Mouse (Mus musculus) left cerebral cortex, postnatal 14 days (tissue): ENCODE measurements around the gene Cirbp. TPM values are rescaled to one million over a fixed set of nuclear protein-coding genes. Genes with fewer than 3 reads are reported as not detected.
"Not testable (repeated sequence)": the region's sequence is repeated elsewhere in the genome, so short reads cannot be mapped to it uniquely, and the experiment has no call there.

Source experiments
- DNase-seq, 2 experiments: peaks; one replicate each; pipeline ENCODE4 v3.0.0; 2021 to 2022; ENCODE audit warnings: low spot score in 2 of 2, mixed read lengths in 1 of 2
- intact Hi-C: fragments of 180-260 bp; cut with DNase I; formaldehyde crosslinking; loops from one replicate; pipeline ENCODE4 v1.15.1; 2025
- total RNA-seq, 2 experiments: library from RNA; stranded (reverse); gene quantifications; 2 replicates each; pipeline ENCODE4 v1.2.3; 2021

Cirbp gene
- total RNA-seq, 2 experiments from 2014 or later = 95.6 to 111 TPM

DNA sequence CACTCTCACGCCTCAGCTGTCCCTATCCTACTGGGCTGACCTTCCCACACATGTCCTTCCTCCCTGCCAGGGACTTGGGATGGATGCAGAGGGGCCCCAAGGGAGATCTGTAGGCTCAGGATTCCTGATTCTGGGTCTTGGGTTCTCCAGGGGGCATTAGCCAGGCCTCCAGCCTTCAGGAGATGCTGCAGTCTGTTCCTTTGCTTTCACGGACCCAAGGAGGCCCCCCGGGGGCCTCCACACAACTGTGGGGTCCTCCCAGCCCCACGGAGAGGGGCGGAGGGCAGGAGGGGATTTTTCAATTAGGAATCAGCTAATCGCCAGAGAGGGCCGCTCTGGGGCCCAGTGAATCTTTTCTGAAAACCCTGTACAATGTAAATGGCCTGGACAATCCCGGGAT, 28.7 kb downstream of the Cirbp start:
- intact Hi-C loops = no loop called here
- no peak for DNase-seq

GRCm38 (mm10) chr10:80196167-80196566, 30.4 kb downstream of the Cirbp start:
- intact Hi-C loops = loop anchor here (5.0 kb wide), 1 partner anchor 51 kb away; the partner anchor contains the start of gene Ndufs7
- no peak for DNase-seq

GRCm38 (mm10) chr10:80196778-80197581, 31.2 kb downstream of the Cirbp start:
- intact Hi-C loops = loop anchor here (5.0 kb wide), 1 partner anchor 50 kb away; the partner anchor contains the start of gene Ndufs7

GRCm38 (mm10) chr10:80199440-80200008, 33.7 kb downstream of the Cirbp start:
- DNase-seq = peak; percentile 76 to 83
- intact Hi-C loops = loop anchor here (5.0 kb wide), 1 partner anchor 48 kb away; the partner anchor contains the start of gene Ndufs7

More at GRCm38 (mm10) chr10:80196778-80197581, 31.2 kb downstream of the Cirbp start:
- DNase-seq = no peak

GRCm38 (mm10) chr10:80200485-80200884, 34.7 kb downstream of the Cirbp start:
- DNase-seq = no peak
- intact Hi-C loops = no loop called here

- DNase-seq = no peak
- intact Hi-C loops = no loop called here
Measured at GRCm38 (mm10) chr10:80204055-80204454, 38.3 kb downstream of the Cirbp start.

DNA sequence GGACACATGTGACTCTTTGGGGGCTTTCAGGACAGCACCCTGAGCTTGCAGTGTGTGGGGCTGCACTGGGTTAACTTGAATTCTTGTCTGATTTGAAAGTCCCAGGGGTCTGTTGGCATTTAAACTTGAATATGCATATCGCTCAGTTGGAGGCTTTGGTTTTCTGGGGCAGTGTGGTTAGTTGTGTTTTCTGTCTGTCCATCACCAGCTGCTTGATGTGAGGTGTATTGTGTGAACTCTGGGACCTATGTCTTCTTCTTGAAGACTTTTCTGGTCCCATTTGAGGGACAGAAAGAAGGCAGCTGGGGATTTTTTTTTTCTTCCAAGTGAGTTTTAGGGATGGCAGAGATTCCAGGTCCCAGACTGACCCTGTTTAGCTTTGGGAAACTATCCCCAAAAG, 41.4 kb downstream of the Cirbp start:
- no peak for DNase-seq
- intact Hi-C loops = no loop called here

- DNase-seq = no peak
- intact Hi-C loops = no loop called here
Measured at GRCm38 (mm10) chr10:80207676-80208075, 41.9 kb downstream of the Cirbp start.

DNA sequence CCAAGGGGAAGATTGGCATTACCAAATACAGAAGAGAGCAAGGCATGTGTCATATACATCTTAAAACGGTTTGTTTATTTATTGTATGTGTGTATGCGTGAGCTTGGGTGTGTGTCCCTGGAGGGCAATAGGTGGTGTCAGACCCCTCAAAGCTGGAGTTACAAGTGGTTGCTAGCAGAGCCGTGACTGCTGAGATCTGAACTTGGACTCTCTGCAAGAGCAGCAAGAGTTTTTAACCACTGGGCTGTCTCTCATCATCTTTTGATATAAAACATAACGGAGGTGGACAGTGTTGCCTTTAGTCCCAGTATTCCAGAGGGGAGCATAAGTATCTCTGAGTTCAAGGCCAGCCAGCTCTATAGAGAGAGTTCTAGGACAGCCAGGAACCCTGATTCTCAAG, 42.5 kb downstream of the Cirbp start:
- intact Hi-C loops = no loop called here
- no peak for DNase-seq

DNA sequence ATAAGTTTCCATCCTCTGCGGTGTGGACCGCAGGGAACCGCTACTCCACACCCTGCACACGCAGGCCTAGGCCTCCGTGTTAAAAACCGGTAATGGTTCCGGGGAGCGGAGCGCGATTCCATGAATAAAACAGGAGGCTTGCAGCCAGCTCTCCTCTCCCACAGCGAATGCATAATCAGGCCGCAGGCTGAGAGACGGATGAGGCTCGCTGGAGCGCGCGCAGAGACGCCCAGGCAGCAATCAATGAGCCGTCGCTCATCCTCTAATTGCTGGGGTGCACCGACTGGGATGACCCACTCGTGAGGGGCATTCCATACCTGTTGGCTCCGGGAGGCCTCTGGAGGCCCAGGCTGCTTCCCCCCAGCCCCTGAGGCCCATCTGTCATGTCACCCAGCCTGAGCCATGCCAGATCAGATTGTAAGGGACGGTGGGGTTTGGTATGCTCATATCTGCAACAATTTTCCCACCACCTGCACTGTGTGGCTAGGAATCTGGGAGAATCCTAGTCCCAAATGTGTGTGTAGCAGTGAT, 43.1 kb downstream of the Cirbp start:
- DNase-seq = peak in 1 of 2 experiments; percentile 60
- intact Hi-C loops = no loop called here

DNA sequence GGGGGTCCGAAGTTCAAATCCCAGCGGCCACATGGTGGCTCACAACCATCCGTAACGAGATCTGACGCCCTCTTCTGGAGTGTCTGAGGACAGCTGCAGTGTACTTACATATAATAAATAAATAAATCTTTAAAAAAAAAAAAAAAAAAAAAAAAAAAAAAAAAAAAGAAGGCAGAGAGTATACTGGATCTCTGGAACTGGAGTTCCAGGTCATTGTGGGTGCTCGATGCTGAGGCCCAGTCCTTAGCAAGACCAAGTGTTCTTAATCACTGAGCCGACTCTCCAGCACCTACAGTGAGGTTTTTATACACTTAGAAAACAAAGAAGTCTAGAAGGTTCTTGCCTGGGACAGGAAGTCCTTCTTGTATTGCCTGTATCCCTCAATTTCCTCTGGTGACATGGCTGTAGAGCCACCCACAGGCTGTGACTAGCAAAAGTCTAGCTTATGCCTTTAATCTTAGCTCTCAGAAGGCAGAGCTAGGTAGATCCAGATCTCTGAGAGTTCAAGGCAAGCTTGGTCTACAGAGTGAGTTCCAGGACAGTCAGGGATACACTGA, 45.8 kb downstream of the Cirbp start:
- intact Hi-C loops, DNase-seq: not testable (repeated sequence)

- intact Hi-C loops = no loop called here
- DNase-seq = no peak
Measured at GRCm38 (mm10) chr10:80215048-80215772, 49.4 kb downstream of the Cirbp start.

DNA sequence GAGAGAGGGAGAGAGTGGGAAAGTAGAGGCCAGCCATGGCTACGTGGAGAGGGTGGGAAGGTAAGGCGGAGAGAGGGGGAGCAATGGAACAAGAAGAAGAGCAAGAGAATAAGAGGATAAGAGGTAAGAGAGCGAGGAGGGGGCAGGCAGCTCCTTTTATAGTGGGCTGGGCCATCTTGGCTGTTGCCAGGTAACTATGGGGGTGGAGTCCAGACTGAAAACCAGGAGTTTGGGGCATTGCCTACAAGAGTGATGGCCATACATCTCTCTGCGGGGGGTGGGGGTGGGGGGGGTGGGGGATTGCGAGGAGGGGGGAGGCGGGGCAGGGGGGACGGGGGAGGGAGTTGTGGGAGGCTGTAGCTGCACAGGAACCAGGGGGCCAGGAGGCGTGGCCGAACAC, 54.9 kb downstream of the Cirbp start:
- DNase-seq = no peak
- intact Hi-C loops = no loop called here

Other genes starting within 250 kb of the Cirbp start
- gene Kiss1r, start 249.0 kb upstream of the Cirbp start, total RNA-seq = 1 to 10 TPM; 5.7 to 7.6 TPM
- 100 to 1,000 TPM; 438 to 440 TPM for gene R3hdm4, start 244.8 kb upstream of the Cirbp start, total RNA-seq
- 1 to 10 TPM; 5.4 to 7.0 TPM for gene Arid3a, start 238.9 kb upstream of the Cirbp start, total RNA-seq
- 10 to 100 TPM; 45.3 to 46.5 TPM for gene Wdr18, start 205.8 kb upstream of the Cirbp start, total RNA-seq
- under 1 TPM; 0.21 to 0.40 TPM for gene Grin3b, start 195.3 kb upstream of the Cirbp start, total RNA-seq
- 100 to 1,000 TPM; 140 to 152 TPM for gene Tmem259, start 181.7 kb upstream of the Cirbp start, total RNA-seq
- 10 to 100 TPM in 1 of 2 experiments, 1 to 10 TPM in 1; 9.5 to 11.9 TPM for gene Cnn2, start 177.4 kb upstream of the Cirbp start, total RNA-seq
- gene Abca7, start 169.5 kb upstream of the Cirbp start, total RNA-seq = 10 to 100 TPM; 10.9 TPM
- gene Arhgap45, start 149.3 kb upstream of the Cirbp start, total RNA-seq = 1 to 10 TPM; 3.3 to 4.0 TPM
- 10 to 100 TPM; 66.9 to 68.9 TPM for gene Polr2e, start 126.2 kb upstream of the Cirbp start, total RNA-seq
- 100 to 1,000 TPM; 462 to 482 TPM for gene Gpx4, start 118.8 kb upstream of the Cirbp start, total RNA-seq
- 10 to 100 TPM; 19.2 to 19.3 TPM for gene Sbno2, start 60.4 kb upstream of the Cirbp start, total RNA-seq
- 10 to 100 TPM; 86.2 to 90.8 TPM for gene Stk11, start 50.2 kb upstream of the Cirbp start, total RNA-seq
- gene Atp5d, start 27.4 kb upstream of the Cirbp start, total RNA-seq = 100 to 1,000 TPM; 403 to 424 TPM
- 100 to 1,000 TPM; 437 to 473 TPM for gene Cbarp, start 25.1 kb upstream of the Cirbp start, total RNA-seq
- 10 to 100 TPM; 94.0 to 96.3 TPM for gene Midn, start 17.7 kb upstream of the Cirbp start, total RNA-seq
- gene 1600002K03Rik, start 7.0 kb downstream of the Cirbp start, total RNA-seq = 1 to 10 TPM; 5.7 to 6.2 TPM
- 10 to 100 TPM; 13.9 to 14.3 TPM for gene Efna2, start 13.5 kb downstream of the Cirbp start, total RNA-seq
- 10 to 100 TPM; 39.4 to 41.5 TPM for gene Mum1, start 60.4 kb downstream of the Cirbp start, total RNA-seq
- gene Ndufs7, start 83.1 kb downstream of the Cirbp start, total RNA-seq = 100 to 1,000 TPM; 171 to 187 TPM
- 10 to 100 TPM; 20.7 to 29.7 TPM for gene Gamt, start 95.0 kb downstream of the Cirbp start, total RNA-seq
- gene Dazap1, start 95.5 kb downstream of the Cirbp start, total RNA-seq = 10 to 100 TPM; 84.3 to 84.9 TPM
- 100 to 1,000 TPM; 743 to 795 TPM for gene Rps15, start 126.5 kb downstream of the Cirbp start, total RNA-seq
- gene Apc2, start 130.0 kb downstream of the Cirbp start, total RNA-seq = 100 to 1,000 TPM; 131 to 139 TPM
- gene 2310011J03Rik, start 154.6 kb downstream of the Cirbp start, total RNA-seq = 10 to 100 TPM; 21.2 to 25.5 TPM
- gene Pcsk4, start 163.5 kb downstream of the Cirbp start, total RNA-seq = 1 to 10 TPM; 4.9 to 5.7 TPM
- gene Reep6, start 164.0 kb downstream of the Cirbp start, total RNA-seq = 10 to 100 TPM in 1 of 2 experiments, 1 to 10 TPM in 1; 8.6 to 10.1 TPM
- gene Adamtsl5, start 182.4 kb downstream of the Cirbp start, total RNA-seq = 1 to 10 TPM; 2.0 to 4.2 TPM
- gene Plk5, start 190.5 kb downstream of the Cirbp start, total RNA-seq = 10 to 100 TPM in 1 of 2 experiments, 1 to 10 TPM in 1; 7.6 to 10.6 TPM
- gene Mex3d, start 221.7 kb downstream of the Cirbp start, total RNA-seq = 10 to 100 TPM; 19.9 to 24.1 TPM
- gene Mbd3, start 233.6 kb downstream of the Cirbp start, total RNA-seq = 100 to 1,000 TPM; 122 to 134 TPM
- 100 to 1,000 TPM; 587 to 604 TPM for gene Uqcr11, start 240.8 kb downstream of the Cirbp start, total RNA-seq